Mouse (Mus musculus): ENCODE results near the gene Kif22. TPM values are rescaled to one million over a fixed set of nuclear protein-coding genes. Genes with fewer than 3 reads are reported as not detected.

Gene Kif22
- polyA plus RNA-seq, 1 experiment from 2014 or later = 207 TPM

DNA sequence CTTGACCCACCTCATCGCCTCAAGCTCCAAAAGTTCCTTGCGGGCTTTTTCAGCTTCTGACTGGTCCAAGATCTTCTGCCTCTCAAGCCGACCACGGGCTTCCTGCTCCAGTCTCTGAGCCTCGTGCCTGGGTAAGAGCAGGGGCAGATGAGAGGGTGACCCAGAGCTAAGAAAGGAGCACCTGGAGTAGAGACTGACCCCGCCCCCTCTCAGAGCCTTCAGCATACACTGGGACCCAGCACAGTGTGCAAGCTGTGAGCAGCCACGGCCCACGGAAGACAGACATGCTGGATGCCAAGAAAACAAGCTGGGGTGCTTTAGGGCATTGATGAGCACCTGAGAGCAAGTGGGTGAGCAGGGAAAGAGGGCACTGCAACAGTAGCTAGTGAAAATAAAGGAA is 53.5 kb downstream of the Kif22 start:
- H3K9ac ChIP-seq (ENCODE audit: low read length) = no peak overlapping the region
- DNase-seq (ENCODE audit: low spot score) (no peak), ATAC-seq (replicated peaks; ENCODE audit: low FRiP score) (no peak)
- no peaks in the 10 kb centered on the region for H3K27me3 ChIP-seq (ENCODE audit: control insufficient read depth, insufficient read depth, low read length)
- no peaks in the 10 kb centered on the region for H3K4me1 ChIP-seq (replicated peaks; ENCODE audit: control insufficient read depth, insufficient read depth, low read length)
- H3K9me3 ChIP-seq (ENCODE audit: control insufficient read depth, low read length) = no peaks in the 10 kb centered on the region
- H3K4me3 ChIP-seq (ENCODE audit: low read depth, low read length) = no peak overlapping the region
- 68% methylated on average over 8 of the region's 8 CpGs for WGBS
- no peak overlapping the region for H3K27ac ChIP-seq (ENCODE audit: low read depth, low read length)
- H3K4me2 ChIP-seq (ENCODE audit: low read depth, low read length, severe bottlenecking) = no peak overlapping the region
- H3K36me3 ChIP-seq (ENCODE audit: control insufficient read depth, insufficient read depth, low read length) = no peaks in the 10 kb centered on the region

DNA sequence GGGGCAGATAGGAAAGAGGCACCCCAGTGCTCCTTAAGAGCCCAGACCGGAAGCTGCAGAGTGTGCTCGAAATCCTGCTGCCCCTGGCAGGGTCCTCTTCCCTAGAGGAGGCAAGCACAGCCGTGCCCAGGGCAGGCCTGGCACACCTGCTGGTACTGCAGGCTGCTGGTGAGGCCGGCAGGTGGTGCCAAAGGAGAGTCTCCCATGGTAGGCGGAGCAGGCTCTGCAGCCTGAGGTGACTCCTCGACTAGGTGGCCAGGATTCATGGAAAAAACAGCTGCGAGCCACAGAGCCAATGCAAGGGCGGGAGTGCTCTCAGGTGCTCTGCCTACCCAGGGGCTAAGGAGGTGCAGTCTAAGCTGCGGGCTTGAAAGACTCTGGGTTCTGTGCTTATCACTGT is 56.0 kb downstream of the Kif22 start:
- H3K27me3 ChIP-seq (ENCODE audit: control insufficient read depth, insufficient read depth, low read length) = no peaks in the 10 kb centered on the region
- no peak overlapping the region for H3K4me2 ChIP-seq (ENCODE audit: low read depth, low read length, severe bottlenecking)
- H3K9me3 ChIP-seq (ENCODE audit: control insufficient read depth, low read length) = no peaks in the 10 kb centered on the region
- ATAC-seq (replicated peaks; ENCODE audit: low FRiP score) = no peak
- no peak overlapping the region for H3K27ac ChIP-seq (ENCODE audit: low read depth, low read length)
- H3K36me3 ChIP-seq (ENCODE audit: control insufficient read depth, insufficient read depth, low read length) = no peaks in the 10 kb centered on the region
- H3K4me1 ChIP-seq (replicated peaks; ENCODE audit: control insufficient read depth, insufficient read depth, low read length) = no peaks in the 10 kb centered on the region
- DNase-seq (ENCODE audit: low spot score) = no peak
- WGBS = 47% methylated on average over 9 of the region's 9 CpGs
- no peak overlapping the region for H3K4me3 ChIP-seq (ENCODE audit: low read depth, low read length)
- H3K9ac ChIP-seq (ENCODE audit: low read length) = no peak overlapping the region

DNA sequence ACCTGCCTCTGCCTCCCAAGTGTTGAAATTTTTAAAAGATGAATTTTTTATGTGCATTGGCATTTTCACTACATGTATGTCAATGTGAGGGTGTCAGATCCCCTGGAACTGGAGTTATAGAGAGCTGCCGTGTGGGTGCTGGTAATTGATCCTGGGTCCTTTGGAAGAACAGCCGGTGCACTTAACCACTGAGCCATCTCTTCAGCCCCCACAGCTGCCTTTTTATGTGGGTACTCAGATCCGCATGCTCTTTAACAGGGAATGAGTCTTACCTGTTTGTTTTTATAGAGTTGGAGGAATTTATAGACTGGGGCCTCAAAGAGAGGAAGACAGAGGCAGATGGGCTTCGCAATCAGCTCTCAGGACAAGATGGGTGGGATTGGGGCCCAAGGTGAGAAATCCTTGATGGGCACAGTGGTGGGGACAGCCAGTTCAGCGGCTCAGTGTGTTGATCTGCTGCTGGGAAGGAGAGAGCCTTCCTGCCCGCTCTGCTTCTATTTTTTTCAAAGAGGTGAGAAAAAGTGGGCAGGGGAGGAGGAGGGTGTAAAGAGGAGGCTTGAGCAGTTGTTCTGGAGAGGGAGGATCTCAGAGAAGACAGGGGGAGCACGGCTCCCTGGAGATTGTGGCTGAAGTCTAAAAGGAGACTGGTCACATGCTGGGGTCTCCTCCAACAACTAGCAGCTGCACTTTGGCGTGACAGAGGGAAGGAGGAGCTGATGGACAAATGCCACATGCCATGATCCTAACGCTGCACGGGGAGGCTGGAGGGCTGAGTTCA is 57.4 kb downstream of the Kif22 start:
- DNase-seq (ENCODE audit: low spot score) (no peak), ATAC-seq (replicated peaks; ENCODE audit: low FRiP score) (no peak)
- WGBS = 72% methylated on average over 10 of the region's 10 CpGs

DNA sequence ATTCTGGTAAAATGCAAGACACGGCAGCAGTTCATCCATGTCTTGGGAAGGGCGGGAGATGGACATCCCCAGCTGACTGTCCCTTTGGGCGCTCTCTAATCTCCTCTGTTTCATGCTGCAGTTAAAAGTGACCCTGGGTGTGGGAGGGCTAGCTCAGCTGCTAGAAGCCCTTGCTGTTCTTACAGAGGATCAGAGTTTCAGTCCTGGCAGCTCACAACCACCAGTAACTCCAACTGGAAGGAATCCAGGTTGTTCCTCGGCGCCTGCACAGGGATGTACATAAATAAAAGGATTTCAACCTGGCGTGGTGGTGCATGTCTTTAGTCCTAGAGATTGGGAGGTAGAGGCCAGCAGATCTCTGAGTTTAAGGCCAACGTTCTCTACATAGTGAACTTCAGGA is 59.2 kb downstream of the Kif22 start:
- no peaks in the 10 kb centered on the region for H3K9me3 ChIP-seq (ENCODE audit: control insufficient read depth, low read length)
- H3K9ac ChIP-seq (ENCODE audit: low read length) = no peak overlapping the region
- no peak overlapping the region for H3K4me3 ChIP-seq (ENCODE audit: low read depth, low read length)
- H3K27me3 ChIP-seq (ENCODE audit: control insufficient read depth, insufficient read depth, low read length) = no peaks in the 10 kb centered on the region
- no peaks in the 10 kb centered on the region; the same call in 1 of the 2 replicates for H3K36me3 ChIP-seq (ENCODE audit: control insufficient read depth, insufficient read depth, low read length)
- ATAC-seq (replicated peaks; ENCODE audit: low FRiP score) (no peak), DNase-seq (ENCODE audit: low spot score) (no peak)
- H3K4me2 ChIP-seq (ENCODE audit: low read depth, low read length, severe bottlenecking) = no peak overlapping the region
- WGBS = 89% methylated on average over 7 of the region's 7 CpGs
- no peaks in the 10 kb centered on the region for H3K4me1 ChIP-seq (replicated peaks; ENCODE audit: control insufficient read depth, insufficient read depth, low read length)
- no peak overlapping the region for H3K27ac ChIP-seq (ENCODE audit: low read depth, low read length)

More for the DNA sequence above, 57.4 kb downstream of the Kif22 start:
- Histone ChIP-seq H3K9ac (ENCODE audit: low read length) (no peak overlapping the region), H3K4me1 (replicated peaks; ENCODE audit: control insufficient read depth, insufficient read depth, low read length) (no peaks in the 10 kb centered on the region), H3K27ac (ENCODE audit: low read depth, low read length) (no peak overlapping the region), H3K36me3 (ENCODE audit: control insufficient read depth, insufficient read depth, low read length) (no peaks in the 10 kb centered on the region; the same call in 1 of the 2 replicates), H3K4me2 (ENCODE audit: low read depth, low read length, severe bottlenecking) (no peak overlapping the region), H3K9me3 (ENCODE audit: control insufficient read depth, low read length) (no peaks in the 10 kb centered on the region), H3K4me3 (ENCODE audit: low read depth, low read length) (no peak overlapping the region), H3K27me3 (ENCODE audit: control insufficient read depth, insufficient read depth, low read length) (no peaks in the 10 kb centered on the region)

DNA sequence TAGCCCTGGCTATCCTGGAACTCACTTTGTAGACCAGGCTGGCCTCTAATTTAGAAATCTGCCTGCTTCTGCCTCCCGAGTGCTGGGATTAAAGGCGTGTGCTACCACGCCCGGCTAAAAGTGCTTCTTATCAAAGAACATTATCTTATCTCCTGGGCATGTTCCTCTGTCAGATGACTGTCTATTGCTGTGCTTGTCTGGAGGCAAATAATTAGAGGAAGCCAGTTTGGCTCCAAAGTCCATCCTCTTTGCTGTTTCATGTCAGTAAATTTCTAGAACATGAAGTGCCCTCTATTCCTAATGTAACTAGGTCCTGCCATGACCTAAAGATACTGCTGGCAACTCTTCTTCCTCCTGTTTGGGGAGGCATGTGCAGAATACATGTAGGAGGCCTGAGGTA is 60.2 kb downstream of the Kif22 start:
- WGBS = 86% methylated on average over 4 of the region's 4 CpGs
- ATAC-seq (replicated peaks; ENCODE audit: low FRiP score) (no peak), DNase-seq (ENCODE audit: low spot score) (no peak)
- H3K4me2 ChIP-seq (ENCODE audit: low read depth, low read length, severe bottlenecking) = no peak overlapping the region
- H3K9me3 ChIP-seq (ENCODE audit: control insufficient read depth, low read length) = no peaks in the 10 kb centered on the region
- H3K9ac ChIP-seq (ENCODE audit: low read length) = no peak overlapping the region
- no peaks in the 10 kb centered on the region; the same call in 1 of the 2 replicates for H3K36me3 ChIP-seq (ENCODE audit: control insufficient read depth, insufficient read depth, low read length)
- H3K27me3 ChIP-seq (ENCODE audit: control insufficient read depth, insufficient read depth, low read length) = no peaks in the 10 kb centered on the region
- H3K4me3 ChIP-seq (ENCODE audit: low read depth, low read length) = no peak overlapping the region
- H3K4me1 ChIP-seq (replicated peaks; ENCODE audit: control insufficient read depth, insufficient read depth, low read length) = peaks cover 3% of the 10 kb centered on the region; the same call in 1 of the 2 replicates
- no peak overlapping the region for H3K27ac ChIP-seq (ENCODE audit: low read depth, low read length)

DNA sequence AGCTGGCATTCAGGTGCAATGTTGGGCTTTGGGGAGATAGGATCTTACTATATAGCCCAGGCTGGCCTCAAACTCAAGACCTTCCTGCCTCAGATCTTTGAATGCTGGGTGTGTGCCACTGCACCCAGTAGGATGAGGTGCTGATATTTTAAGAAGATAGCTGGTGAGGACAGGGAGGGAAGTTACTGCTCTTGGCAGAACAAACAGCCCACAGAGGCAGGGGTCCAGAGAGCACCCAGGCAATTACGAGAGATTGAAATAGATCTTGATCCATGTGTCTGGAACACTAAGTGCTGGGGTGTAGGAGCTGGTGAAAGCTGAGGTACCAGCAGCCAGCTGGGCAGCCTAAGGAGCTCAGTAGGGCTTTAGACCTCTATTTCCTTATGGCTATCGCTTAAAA is 60.7 kb downstream of the Kif22 start:
- H3K27me3 ChIP-seq (ENCODE audit: control insufficient read depth, insufficient read depth, low read length) = no peaks in the 10 kb centered on the region
- ATAC-seq (replicated peaks; ENCODE audit: low FRiP score) (no peak), DNase-seq (ENCODE audit: low spot score) (no peak)
- no peaks in the 10 kb centered on the region; the same call in 1 of the 2 replicates for H3K36me3 ChIP-seq (ENCODE audit: control insufficient read depth, insufficient read depth, low read length)
- H3K4me2 ChIP-seq (ENCODE audit: low read depth, low read length, severe bottlenecking) = no peak overlapping the region
- H3K4me1 ChIP-seq (replicated peaks; ENCODE audit: control insufficient read depth, insufficient read depth, low read length) = peaks cover 4% of the 10 kb centered on the region; the same call in 1 of the 2 replicates
- no peak overlapping the region for H3K27ac ChIP-seq (ENCODE audit: low read depth, low read length)
- no peak overlapping the region for H3K9ac ChIP-seq (ENCODE audit: low read length)
- WGBS = 80% methylated on average over 2 of the region's 2 CpGs
- H3K4me3 ChIP-seq (ENCODE audit: low read depth, low read length) = no peak overlapping the region
- H3K9me3 ChIP-seq (ENCODE audit: control insufficient read depth, low read length) = no peaks in the 10 kb centered on the region

DNA sequence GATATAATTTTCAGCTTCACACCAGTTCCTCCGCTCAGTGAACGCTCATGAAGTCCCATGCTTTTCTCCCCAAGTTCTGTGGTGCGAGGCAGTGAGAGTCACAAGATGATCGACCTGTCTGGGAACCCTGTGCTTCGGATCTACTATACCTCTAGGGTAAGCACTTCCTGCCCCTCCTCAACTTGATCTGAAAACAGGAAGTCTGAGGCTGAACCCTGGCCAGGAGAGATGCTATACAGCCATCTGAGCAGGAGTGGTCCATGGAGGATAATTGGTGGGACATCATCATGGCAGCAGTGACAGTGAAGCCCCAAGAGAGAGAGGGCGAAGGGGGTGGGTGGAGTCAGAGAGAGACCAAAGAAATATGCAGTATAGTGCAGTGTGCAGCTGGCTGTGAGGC is 63.4 kb downstream of the Kif22 start:
- Histone ChIP-seq H3K27me3 (ENCODE audit: control insufficient read depth, insufficient read depth, low read length) (no peaks in the 10 kb centered on the region), H3K4me1 (replicated peaks; ENCODE audit: control insufficient read depth, insufficient read depth, low read length) (peaks cover 6% of the 10 kb centered on the region; the same call in 1 of the 2 replicates), H3K9me3 (ENCODE audit: control insufficient read depth, low read length) (no peaks in the 10 kb centered on the region), H3K36me3 (ENCODE audit: control insufficient read depth, insufficient read depth, low read length) (no peaks in the 10 kb centered on the region; the same call in 1 of the 2 replicates), H3K4me2 (ENCODE audit: low read depth, low read length, severe bottlenecking) (no peak overlapping the region), H3K27ac (ENCODE audit: low read depth, low read length) (no peak overlapping the region), H3K9ac (ENCODE audit: low read length) (no peak overlapping the region), H3K4me3 (ENCODE audit: low read depth, low read length) (no peak overlapping the region)
- 93% methylated on average over 6 of the region's 6 CpGs for WGBS
- ATAC-seq (replicated peaks; ENCODE audit: low FRiP score) (no peak), DNase-seq (ENCODE audit: low spot score) (no peak)

All from forebrain, embryonic 11.5 days (tissue).